Mouse (Mus musculus): ENCODE data around the gene Apc2. TPM values are rescaled to one million over a fixed set of nuclear protein-coding genes. Genes with fewer than 3 reads are reported as not detected.

Gene Apc2
- polyA plus RNA-seq, 1 experiment from 2014 or later = 1.5 TPM

DNA sequence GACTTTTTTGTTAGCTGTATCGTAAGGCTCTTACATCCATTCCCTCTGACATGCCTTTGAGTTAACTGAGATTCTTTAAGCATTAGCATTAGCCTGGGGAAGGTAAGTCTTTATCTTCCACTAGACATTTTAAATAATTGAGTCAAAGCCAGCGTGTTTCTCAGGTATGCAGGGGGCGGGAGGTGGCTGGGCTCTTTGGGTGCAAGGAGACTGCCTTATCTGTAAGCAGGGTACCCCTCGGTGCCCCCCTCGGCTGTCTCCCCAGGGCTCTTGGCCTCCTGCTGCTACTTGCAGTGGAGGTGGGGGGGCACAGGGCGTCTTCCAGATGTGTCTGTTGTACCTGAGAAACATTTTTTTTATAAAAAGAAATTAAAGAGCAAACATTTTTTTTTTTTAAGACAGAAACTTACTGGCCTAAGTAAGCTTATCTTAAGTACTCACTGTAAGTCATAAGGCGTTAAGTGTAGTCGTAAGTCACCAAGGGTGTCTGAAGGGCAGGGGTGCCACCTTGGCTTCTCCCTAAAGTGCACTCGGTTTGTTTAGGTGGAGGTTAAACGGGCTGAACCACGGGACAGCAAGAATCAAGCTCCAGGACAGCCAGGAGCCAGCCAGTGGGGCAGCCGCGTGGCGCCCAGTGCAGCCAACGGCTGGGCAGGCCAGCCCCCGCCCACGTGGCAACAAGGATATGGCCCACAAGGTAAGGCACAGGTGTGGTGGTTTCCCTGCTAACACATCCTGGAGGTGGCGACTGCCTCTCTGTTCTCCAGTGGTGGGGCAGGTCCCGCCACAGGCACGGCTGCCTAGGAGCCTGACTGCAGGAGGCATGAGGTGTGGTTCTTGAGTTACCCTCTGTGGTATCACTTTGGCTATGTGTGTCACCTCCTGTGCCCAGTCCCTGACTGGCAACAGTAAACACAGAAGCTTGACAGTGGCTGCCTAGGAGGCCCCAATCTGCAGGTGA lies 13.0 kb upstream of the Apc2 start:
- no peaks in the 10 kb centered on the region for H3K9me3 ChIP-seq (replicated peaks; ENCODE audit: control insufficient read depth, low read length)
- peaks cover 22% of the 10 kb centered on the region for H3K4me1 ChIP-seq (ENCODE audit: control insufficient read depth, insufficient read depth, low read length)
- peaks cover 72% of the 10 kb centered on the region for H3K36me3 ChIP-seq (ENCODE audit: control insufficient read depth, insufficient read depth)
- no peak overlapping the region for H3K9ac ChIP-seq (ENCODE audit: low read length)
- ATAC-seq (replicated peaks; ENCODE audit: extremely low read depth, insufficient read depth, low FRiP score) = no peak
- H3K4me3 ChIP-seq (ENCODE audit: low read length) = no peak overlapping the region
- WGBS = 75% methylated on average over 20 of the region's 20 CpGs
- peak overlapping the region; percentile 80 for H3K27ac ChIP-seq (ENCODE audit: low read length)
- no peaks in the 10 kb centered on the region for H3K27me3 ChIP-seq (ENCODE audit: control insufficient read depth, insufficient read depth, low read length)
- no peak overlapping the region for H3K4me2 ChIP-seq (ENCODE audit: low read depth, low read length)

DNA sequence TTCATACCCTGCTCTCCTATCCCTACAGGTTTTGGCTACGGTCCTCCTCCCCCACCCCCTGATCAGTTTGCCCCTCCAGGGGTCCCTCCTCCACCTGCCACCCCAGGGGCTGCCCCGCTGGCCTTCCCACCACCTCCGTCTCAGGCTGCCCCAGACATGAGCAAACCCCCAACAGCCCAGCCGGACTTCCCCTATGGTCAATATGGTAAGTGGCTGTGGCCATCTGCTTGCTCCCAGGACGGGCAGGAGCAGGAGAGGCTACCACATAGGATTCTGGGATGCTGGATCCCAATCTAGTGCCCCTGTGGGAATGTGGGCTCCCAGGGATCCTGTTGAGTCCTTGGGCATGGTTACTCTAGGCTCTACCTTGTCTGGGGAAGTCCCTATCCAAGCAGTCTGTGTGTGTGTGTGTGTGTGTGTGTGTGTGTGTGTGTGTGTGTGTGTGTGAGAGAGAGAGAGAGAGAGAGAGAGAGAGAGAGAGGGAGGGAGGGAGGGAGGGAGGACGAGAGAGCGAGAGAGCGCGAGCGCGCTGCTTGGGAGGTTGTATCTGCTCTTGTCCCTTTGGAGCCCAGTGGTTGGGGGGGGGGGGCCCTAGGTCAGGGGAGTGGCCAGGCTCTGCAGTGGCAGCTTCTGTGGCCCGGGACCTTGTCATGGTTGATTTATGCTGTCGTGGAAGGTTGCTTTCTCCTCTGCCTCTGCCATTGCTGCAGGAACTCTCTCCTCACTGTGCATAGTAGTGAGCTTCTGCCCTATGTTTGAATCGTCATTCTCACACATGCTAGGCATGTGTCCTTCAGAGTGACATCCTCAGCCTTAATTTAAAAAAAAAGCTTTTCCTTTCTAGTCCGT lies 10.3 kb upstream of the Apc2 start:
- no peak for ATAC-seq (replicated peaks; ENCODE audit: extremely low read depth, insufficient read depth, low FRiP score)
- Histone ChIP-seq H3K27me3 (ENCODE audit: control insufficient read depth, insufficient read depth, low read length) (no peaks in the 10 kb centered on the region), H3K4me1 (ENCODE audit: control insufficient read depth, insufficient read depth, low read length) (peaks cover 20% of the 10 kb centered on the region), H3K9me3 (replicated peaks; ENCODE audit: control insufficient read depth, low read length) (no peaks in the 10 kb centered on the region), H3K36me3 (ENCODE audit: control insufficient read depth, insufficient read depth) (peaks cover 56% of the 10 kb centered on the region), H3K4me2 (ENCODE audit: low read depth, low read length) (no peak overlapping the region), H3K9ac (ENCODE audit: low read length) (no peak overlapping the region), H3K27ac (ENCODE audit: low read length) (no peak overlapping the region), H3K4me3 (ENCODE audit: low read length) (no peak overlapping the region)
- 82% methylated on average over 15 of the region's 15 CpGs for WGBS

DNA sequence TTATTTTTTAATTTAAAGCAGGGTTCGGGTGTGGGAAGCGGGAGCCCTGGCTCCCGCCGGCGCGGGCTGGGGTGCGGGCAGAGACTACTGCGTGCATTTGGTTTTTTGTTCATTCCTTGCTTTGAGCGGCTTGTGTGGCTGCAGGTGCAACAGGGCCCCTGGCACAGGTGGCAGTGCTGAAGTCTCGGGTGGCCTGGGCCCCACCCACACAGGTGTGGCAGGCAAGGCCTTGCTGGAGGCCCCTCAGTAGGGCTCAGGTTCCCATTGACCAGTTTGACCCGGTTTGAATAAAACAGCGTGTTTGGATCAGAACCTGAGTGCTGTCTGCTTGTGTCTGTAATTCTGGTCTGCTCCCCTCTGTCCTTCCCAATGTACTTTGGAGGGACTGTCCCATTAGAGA lies 7.7 kb upstream of the Apc2 start:
- Histone ChIP-seq H3K9me3 (replicated peaks; ENCODE audit: control insufficient read depth, low read length) (no peaks in the 10 kb centered on the region), H3K27me3 (ENCODE audit: control insufficient read depth, insufficient read depth, low read length) (no peaks in the 10 kb centered on the region), H3K4me3 (ENCODE audit: low read length) (no peak overlapping the region), H3K27ac (ENCODE audit: low read length) (no peak overlapping the region), H3K9ac (ENCODE audit: low read length) (no peak overlapping the region), H3K4me2 (ENCODE audit: low read depth, low read length) (no peak overlapping the region), H3K36me3 (ENCODE audit: control insufficient read depth, insufficient read depth) (peaks cover 48% of the 10 kb centered on the region), H3K4me1 (ENCODE audit: control insufficient read depth, insufficient read depth, low read length) (peaks cover 3% of the 10 kb centered on the region; the same call in 1 of the 2 replicates)
- WGBS = 92% methylated on average over 12 of the region's 12 CpGs
- no peak for ATAC-seq (replicated peaks; ENCODE audit: extremely low read depth, insufficient read depth, low FRiP score)

DNA sequence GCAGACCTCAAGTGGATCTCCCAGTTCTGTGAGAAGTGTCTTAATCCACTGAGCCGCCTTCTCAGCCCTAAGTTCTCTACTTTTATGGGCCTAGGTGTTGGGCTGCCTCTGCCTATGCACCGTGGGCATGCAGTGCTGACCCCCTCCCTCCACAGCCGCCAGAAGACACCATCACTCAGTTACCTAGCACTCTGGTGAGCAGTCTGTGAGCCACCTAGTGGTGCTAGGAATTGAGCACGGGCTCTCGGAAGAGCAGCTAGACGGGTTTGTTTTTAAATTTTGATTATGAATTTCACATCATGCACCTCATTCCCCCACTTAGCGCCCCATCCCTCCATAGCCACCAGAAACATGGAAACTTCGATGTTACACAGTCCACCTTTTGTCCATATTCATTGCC lies 7.1 kb upstream of the Apc2 start:
- H3K4me3 ChIP-seq (ENCODE audit: low read length) = no peak overlapping the region
- no peaks in the 10 kb centered on the region for H3K27me3 ChIP-seq (ENCODE audit: control insufficient read depth, insufficient read depth, low read length)
- H3K4me2 ChIP-seq (ENCODE audit: low read depth, low read length) = no peak overlapping the region
- 68% methylated on average over 8 of the region's 8 CpGs for WGBS
- peaks cover 47% of the 10 kb centered on the region for H3K36me3 ChIP-seq (ENCODE audit: control insufficient read depth, insufficient read depth)
- H3K9ac ChIP-seq (ENCODE audit: low read length) = no peak overlapping the region
- peaks cover 8% of the 10 kb centered on the region for H3K4me1 ChIP-seq (ENCODE audit: control insufficient read depth, insufficient read depth, low read length)
- no peak overlapping the region for H3K27ac ChIP-seq (ENCODE audit: low read length)
- no peaks in the 10 kb centered on the region for H3K9me3 ChIP-seq (replicated peaks; ENCODE audit: control insufficient read depth, low read length)
- no peak for ATAC-seq (replicated peaks; ENCODE audit: extremely low read depth, insufficient read depth, low FRiP score)

DNA sequence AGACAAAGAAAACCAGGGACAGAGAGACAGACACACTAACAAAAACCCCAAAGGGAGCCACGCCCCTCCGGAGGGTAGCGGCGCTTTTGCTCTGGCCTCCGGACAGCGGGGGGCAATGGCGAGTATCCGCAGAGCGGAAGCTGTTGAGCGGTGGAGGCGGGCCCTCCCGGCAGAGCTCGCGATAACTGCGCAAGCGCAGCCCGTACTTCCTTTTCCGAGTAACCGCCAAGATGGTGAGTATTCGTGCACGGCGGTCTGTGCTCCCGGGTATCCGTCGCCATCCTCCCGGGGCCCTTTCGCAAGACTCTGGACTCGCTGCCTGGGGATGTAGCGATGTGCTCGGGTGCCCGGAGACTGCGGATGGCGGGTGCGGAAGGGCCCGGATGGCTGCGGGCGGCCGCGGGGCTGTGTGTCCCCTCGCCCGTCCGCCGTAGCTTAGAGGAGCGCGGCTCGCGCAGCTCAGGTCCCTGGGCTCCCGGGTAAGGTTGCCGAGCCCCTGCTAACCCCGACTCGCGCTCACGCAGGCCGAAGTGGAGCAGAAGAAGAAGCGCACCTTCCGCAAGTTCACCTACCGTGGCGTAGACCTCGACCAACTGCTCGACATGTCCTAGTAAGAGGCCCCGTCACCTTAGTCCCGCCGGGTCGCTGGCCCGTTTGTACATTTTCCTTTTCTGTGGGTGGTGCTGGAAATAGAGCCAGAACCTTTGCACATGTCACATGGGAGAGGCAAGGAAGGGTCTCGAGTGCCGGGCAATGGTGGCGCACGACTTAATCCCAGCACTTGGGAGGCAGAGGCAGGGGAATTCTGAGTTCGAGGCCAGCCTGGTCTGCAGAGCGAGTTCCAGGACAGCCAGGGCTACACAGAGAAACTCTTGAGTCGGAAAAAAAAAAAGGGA lies 3.3 kb upstream of the Apc2 start, which contains the start of gene Rps15:
Gene Rps15 (plus strand): TSS at position 203 of the 896 bp plus-strand sequence.
- peak within 1 kb of the TSS; percentile 80 for H3K27ac ChIP-seq (ENCODE audit: low read length)
- peak within 1 kb of the TSS; percentile 93 for H3K9ac ChIP-seq (ENCODE audit: low read length)
- peaks cover 18% of the 10 kb centered on the region for H3K4me1 ChIP-seq (ENCODE audit: control insufficient read depth, insufficient read depth, low read length)
- peak; percentile 91 for ATAC-seq (replicated peaks; ENCODE audit: extremely low read depth, insufficient read depth, low FRiP score)
- H3K9me3 ChIP-seq (replicated peaks; ENCODE audit: control insufficient read depth, low read length) = no peaks in the 10 kb centered on the region
- peaks cover 23% of the 10 kb centered on the region for H3K36me3 ChIP-seq (ENCODE audit: control insufficient read depth, insufficient read depth)
- H3K4me2 ChIP-seq (ENCODE audit: low read depth, low read length) = peak within 1 kb of the TSS; percentile 97
- under 1% methylated on average over 72 of the region's 72 CpGs for WGBS
- H3K4me3 ChIP-seq (ENCODE audit: low read length) = peak within 1 kb of the TSS; percentile 81
- peaks cover 5% of the 10 kb centered on the region for H3K27me3 ChIP-seq (ENCODE audit: control insufficient read depth, insufficient read depth, low read length)

DNA sequence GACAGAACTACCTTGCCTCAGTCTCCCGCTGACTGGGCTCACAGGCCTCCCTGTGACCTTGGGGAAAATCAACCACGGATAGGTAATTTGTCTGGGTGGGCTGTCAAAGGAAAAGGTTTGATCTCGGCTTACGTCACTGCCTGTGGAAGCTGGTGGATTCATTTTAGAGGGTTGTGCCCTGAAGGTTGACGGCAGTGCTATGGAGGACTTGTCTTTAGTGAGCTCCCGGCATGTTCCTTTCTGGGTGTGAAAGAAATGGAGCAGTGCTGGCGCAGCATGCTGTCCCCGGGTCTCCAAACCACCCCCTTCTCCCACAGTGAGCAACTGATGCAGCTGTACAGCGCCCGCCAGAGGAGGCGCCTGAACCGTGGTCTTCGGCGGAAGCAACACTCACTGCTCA lies 2.5 kb upstream of the Apc2 start:
- Histone ChIP-seq H3K27me3 (ENCODE audit: control insufficient read depth, insufficient read depth, low read length) (peaks cover 12% of the 10 kb centered on the region), H3K4me2 (ENCODE audit: low read depth, low read length) (peak overlapping the region; percentile 97), H3K9me3 (replicated peaks; ENCODE audit: control insufficient read depth, low read length) (no peaks in the 10 kb centered on the region), H3K36me3 (ENCODE audit: control insufficient read depth, insufficient read depth) (peaks cover 17% of the 10 kb centered on the region), H3K4me1 (ENCODE audit: control insufficient read depth, insufficient read depth, low read length) (peaks cover 18% of the 10 kb centered on the region), H3K27ac (ENCODE audit: low read length) (peak overlapping the region; percentile 52), H3K4me3 (ENCODE audit: low read length) (peak overlapping the region; percentile 81), H3K9ac (ENCODE audit: low read length) (peak overlapping the region; percentile 93)
- WGBS = 23% methylated on average over 14 of the region's 14 CpGs
- no peak for ATAC-seq (replicated peaks; ENCODE audit: extremely low read depth, insufficient read depth, low FRiP score)

DNA sequence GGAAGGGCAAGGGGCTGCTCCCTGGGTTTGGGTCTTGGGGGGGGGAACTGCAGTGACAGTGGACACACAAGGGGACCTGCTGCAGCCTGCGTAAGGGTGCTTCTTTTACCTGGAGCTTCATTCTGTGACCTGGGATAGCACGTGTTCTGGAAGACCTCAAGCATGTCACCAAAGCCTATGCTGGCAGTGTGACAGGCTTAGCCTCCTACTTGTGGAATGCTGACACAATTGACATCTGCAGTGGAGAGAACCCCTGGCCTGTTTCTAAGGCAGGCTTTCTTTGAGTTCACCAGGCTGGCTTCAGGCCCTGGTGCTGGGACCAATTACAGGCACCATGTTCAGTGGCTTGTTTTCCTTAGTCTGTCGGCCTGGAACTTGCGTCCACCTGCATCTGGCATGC lies 1.5 kb upstream of the Apc2 start:
- Histone ChIP-seq H3K36me3 (ENCODE audit: control insufficient read depth, insufficient read depth) (peaks cover 11% of the 10 kb centered on the region), H3K4me1 (ENCODE audit: control insufficient read depth, insufficient read depth, low read length) (peaks cover 18% of the 10 kb centered on the region), H3K27ac (ENCODE audit: low read length) (no peak overlapping the region), H3K9ac (ENCODE audit: low read length) (no peak overlapping the region), H3K4me3 (ENCODE audit: low read length) (no peak overlapping the region), H3K4me2 (ENCODE audit: low read depth, low read length) (no peak overlapping the region), H3K9me3 (replicated peaks; ENCODE audit: control insufficient read depth, low read length) (no peaks in the 10 kb centered on the region), H3K27me3 (ENCODE audit: control insufficient read depth, insufficient read depth, low read length) (peaks cover 22% of the 10 kb centered on the region)
- WGBS = 66% methylated on average over 4 of the region's 4 CpGs
- ATAC-seq (replicated peaks; ENCODE audit: extremely low read depth, insufficient read depth, low FRiP score) = no peak

DNA sequence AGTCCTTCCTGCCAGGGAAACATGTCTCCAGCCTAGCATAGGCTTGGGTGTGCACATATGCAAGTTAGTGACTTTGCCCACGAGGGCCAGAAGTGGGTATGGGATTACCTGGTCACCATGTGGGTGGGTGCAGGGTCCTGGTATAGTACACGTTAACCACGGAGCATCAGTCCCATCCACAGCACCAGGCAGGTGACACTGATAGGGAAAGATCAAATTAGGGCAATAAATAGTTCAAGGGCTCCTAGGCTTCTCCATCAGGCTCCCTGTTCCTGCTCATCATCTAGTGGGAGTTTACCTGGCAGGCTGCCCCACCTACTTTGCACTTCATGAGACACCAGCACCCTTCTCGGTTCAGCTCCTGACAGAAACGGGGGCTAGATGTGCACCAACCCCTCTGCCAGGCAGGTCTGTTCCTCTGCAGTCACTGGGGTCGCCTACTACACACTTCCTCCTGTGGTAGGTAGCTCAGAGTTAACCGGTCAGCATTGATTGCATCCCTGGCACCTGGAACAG lies 931 bp upstream of the Apc2 start:
- Histone ChIP-seq H3K9ac (ENCODE audit: low read length) (peak overlapping the region; percentile 13; the same call in 1 of the 2 replicates), H3K4me2 (ENCODE audit: low read depth, low read length) (no peak overlapping the region), H3K27ac (ENCODE audit: low read length) (no peak overlapping the region), H3K27me3 (ENCODE audit: control insufficient read depth, insufficient read depth, low read length) (peaks cover 28% of the 10 kb centered on the region), H3K4me1 (ENCODE audit: control insufficient read depth, insufficient read depth, low read length) (peaks cover 18% of the 10 kb centered on the region), H3K9me3 (replicated peaks; ENCODE audit: control insufficient read depth, low read length) (no peaks in the 10 kb centered on the region), H3K36me3 (ENCODE audit: control insufficient read depth, insufficient read depth) (peaks cover 11% of the 10 kb centered on the region), H3K4me3 (ENCODE audit: low read length) (no peak overlapping the region)
- 59% methylated on average over 7 of the region's 7 CpGs for WGBS
- ATAC-seq (replicated peaks; ENCODE audit: extremely low read depth, insufficient read depth, low FRiP score) = no peak
